Mouse (Mus musculus) intestine, postnatal 0 days (tissue): ENCODE results near the gene Mrpl4. TPM values are rescaled to one million over a fixed set of nuclear protein-coding genes. Genes with fewer than 3 reads are reported as not detected.

Experiments
- ATAC-seq: fragments of 200-750 bp; cut with Nextera tagmentation; 2 replicates; pipeline ENCODE4 v1.8.0; 2017; ENCODE audit warnings: mild to moderate bottlenecking, moderate TSS enrichment, moderate library complexity
- H3K27ac ChIP-seq: fragments of 300-500 bp; sonication (generic); 2 replicates; pipeline ENCODE4 v1.5.1; 2014; ENCODE audit warnings: mild to moderate bottlenecking, low read depth, low read length, moderate library complexity
- H3K27me3 ChIP-seq: fragments of 300-500 bp; sonication (generic); replicated peaks from 2 replicates; pipeline ENCODE4 v1.6.1; 2014; ENCODE audit warnings: low read length, mixed read lengths; ENCODE audit not compliant: control insufficient read depth, insufficient read depth
- H3K36me3 ChIP-seq: fragments of 300-500 bp; sonication (generic); 2 replicates; pipeline ENCODE4 v1.6.1; 2014; ENCODE audit warnings: mild to moderate bottlenecking, moderate library complexity; ENCODE audit not compliant: control insufficient read depth, insufficient read depth
- H3K4me1 ChIP-seq: fragments of 300-500 bp; sonication (generic); replicated peaks from 2 replicates; pipeline ENCODE4 v1.6.1; 2014; ENCODE audit warnings: antibody characterized with exemption, low read length, mixed read lengths; ENCODE audit not compliant: control insufficient read depth, insufficient read depth
- H3K4me2 ChIP-seq: fragments of 300-500 bp; sonication (generic); replicated peaks from 2 replicates; pipeline ENCODE4 v1.6.1; 2014; ENCODE audit warnings: low read depth, mild to moderate bottlenecking, moderate library complexity
- H3K4me3 ChIP-seq: fragments of 300-500 bp; sonication (generic); 2 replicates; pipeline ENCODE4 v1.5.1; 2014; ENCODE audit warnings: low read depth, low read length
- H3K9ac ChIP-seq: fragments of 300-500 bp; sonication (generic); 2 replicates; pipeline ENCODE4 v1.6.1; 2014; ENCODE audit warnings: mild to moderate bottlenecking, low read depth, low read length
- H3K9me3 ChIP-seq: fragments of 300-500 bp; sonication (generic); 2 replicates; pipeline ENCODE4 v1.6.1; 2016; ENCODE audit warnings: mixed run types; ENCODE audit not compliant: control insufficient read depth
- CTCF ChIP-seq: sonication (generic); IDR thresholded peaks from 2 replicates; pipeline ENCODE4 v1.5.1; 2016; ENCODE audit warnings: low read depth, mild to moderate bottlenecking, control low read depth, antibody characterized with exemption, moderate library complexity
- WGBS: fragments of 180-500 bp; shearing (Covaris S2); extraction: QIAGEN DNeasy Blood & Tissue Kit; methylation state at CpG from one replicate; pipeline ENCODE4 v1.1.7; 2014; 5-methylcytosine and 5-hydroxymethylcytosine counted together
- polyA plus RNA-seq: library from polyadenylated mRNA; unstranded; fragments of >200 nt; fragmentation: Nextera tagmentation; extraction: Ambion mirVana; gene quantifications from 2 replicates; pipeline ENCODE4 v1.2.1, GENCODE M21; 2015

Gene Mrpl4
- polyA plus RNA-seq, 1 experiment from 2014 or later = 113 TPM

DNA sequence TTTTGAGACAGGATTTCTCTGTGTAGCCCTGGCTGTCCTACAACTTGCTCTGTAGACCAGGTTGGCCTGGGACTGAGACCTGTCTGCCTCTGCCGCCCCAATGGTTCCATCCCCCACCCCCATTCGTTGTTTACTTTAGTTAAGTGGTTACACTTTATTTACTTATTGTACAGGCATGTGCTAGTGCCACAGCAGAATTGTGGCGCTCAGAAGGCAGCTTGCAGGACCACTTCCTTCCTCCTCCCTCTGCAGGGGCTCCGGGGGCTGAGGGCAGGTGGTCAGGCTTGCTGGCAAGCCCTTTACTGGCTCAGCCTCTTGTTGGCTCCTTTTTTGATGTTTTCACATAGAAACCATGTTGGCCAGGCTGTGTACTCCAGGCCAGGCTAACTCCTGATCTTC, 14.6 kb downstream of the Mrpl4 start:
- no peak overlapping the region for H3K9ac ChIP-seq
- H3K27ac ChIP-seq = no peak overlapping the region
- no peaks in the 10 kb centered on the region for H3K9me3 ChIP-seq
- TF ChIP-seq CTCF = no peak
- no peaks in the 10 kb centered on the region for H3K36me3 ChIP-seq
- WGBS = 42% methylated on average over 4 of the region's 4 CpGs
- H3K27me3 ChIP-seq = no peaks in the 10 kb centered on the region
- peak overlapping the region; percentile 81 for H3K4me2 ChIP-seq
- no peak for ATAC-seq
- no peaks in the 10 kb centered on the region for H3K4me1 ChIP-seq
- peak overlapping the region; percentile 17; the same call in 1 of the 2 replicates for H3K4me3 ChIP-seq

DNA sequence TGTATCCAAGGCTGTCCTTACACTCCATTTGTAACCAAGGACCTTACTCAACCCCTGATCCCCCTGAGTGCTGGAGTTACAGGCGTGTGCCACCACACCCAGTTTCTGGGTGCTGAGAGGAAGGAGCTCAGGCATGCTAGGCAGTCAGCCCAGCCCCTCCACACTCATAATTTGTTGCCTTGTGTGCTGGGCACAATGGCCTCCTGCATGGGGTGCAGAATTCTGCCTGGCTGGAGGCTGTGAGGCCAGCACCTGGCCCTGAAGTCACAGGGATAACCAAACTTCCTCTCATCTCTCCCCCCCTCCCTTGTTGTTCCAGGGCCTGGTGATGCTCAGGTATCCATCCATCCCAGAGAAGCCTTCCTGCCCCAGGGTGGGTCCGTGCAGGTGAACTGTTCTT, 16.1 kb downstream of the Mrpl4 start:
- Histone ChIP-seq H3K27me3 (no peaks in the 10 kb centered on the region), H3K4me3 (no peak overlapping the region), H3K4me2 (no peak overlapping the region), H3K9ac (no peak overlapping the region), H3K9me3 (no peaks in the 10 kb centered on the region), H3K4me1 (no peaks in the 10 kb centered on the region), H3K27ac (no peak overlapping the region), H3K36me3 (no peaks in the 10 kb centered on the region)
- WGBS = 83% methylated on average over 2 of the region's 2 CpGs
- no peak for ATAC-seq
- no peak for TF ChIP-seq CTCF

DNA sequence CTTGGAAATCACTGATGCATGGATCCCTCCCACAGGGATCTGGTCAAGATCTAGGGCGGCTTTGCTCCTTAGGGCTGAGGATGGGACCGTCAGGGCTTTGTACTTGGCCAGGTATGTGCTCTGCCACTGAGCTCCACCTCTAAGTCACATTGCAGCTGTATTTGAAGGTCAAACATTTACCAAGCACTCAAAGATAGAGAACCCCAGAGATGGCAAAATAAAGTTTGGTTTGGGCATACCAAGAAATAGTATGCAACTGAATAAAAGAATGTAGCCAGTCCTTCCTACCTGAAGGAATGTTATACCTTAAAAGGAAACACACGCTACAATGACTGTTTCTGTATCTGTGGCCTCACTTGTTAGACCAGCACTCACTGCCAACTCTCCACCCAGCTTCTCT, 18.8 kb downstream of the Mrpl4 start:
- Histone ChIP-seq H3K27ac (no peak overlapping the region), H3K4me3 (no peak overlapping the region), H3K9me3 (no peaks in the 10 kb centered on the region), H3K9ac (no peak overlapping the region), H3K27me3 (no peaks in the 10 kb centered on the region), H3K4me1 (no peaks in the 10 kb centered on the region), H3K4me2 (no peak overlapping the region), H3K36me3 (no peaks in the 10 kb centered on the region)
- no peak for ATAC-seq
- no peak for TF ChIP-seq CTCF
- 83% methylated on average over 3 of the region's 3 CpGs for WGBS

DNA sequence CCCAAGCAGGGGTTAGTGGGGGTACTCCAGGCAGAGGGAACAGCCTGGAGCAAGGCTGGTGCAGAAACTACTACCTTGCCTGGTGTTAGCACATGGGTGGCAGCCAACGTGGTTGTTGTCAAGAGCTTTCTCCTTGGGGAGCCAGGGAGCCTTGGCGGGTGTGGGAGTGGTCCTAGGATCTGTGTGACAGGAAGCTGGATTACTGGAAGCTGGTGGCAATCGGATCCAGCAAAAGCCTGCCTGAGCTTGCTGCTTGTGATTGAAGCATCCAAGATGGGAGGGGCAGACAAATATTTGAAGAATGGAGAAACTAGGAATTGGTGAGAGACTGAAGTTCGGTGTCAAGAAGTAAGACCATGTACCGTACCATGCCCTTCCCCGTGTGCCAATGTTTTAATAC, 19.8 kb downstream of the Mrpl4 start:
- no peaks in the 10 kb centered on the region for H3K4me1 ChIP-seq
- no peaks in the 10 kb centered on the region for H3K9me3 ChIP-seq
- no peak overlapping the region for H3K27ac ChIP-seq
- H3K4me3 ChIP-seq = no peak overlapping the region
- H3K36me3 ChIP-seq = peaks cover under 1% of the 10 kb centered on the region; the same call in 1 of the 2 replicates
- ATAC-seq = no peak
- no peak overlapping the region for H3K9ac ChIP-seq
- no peaks in the 10 kb centered on the region for H3K27me3 ChIP-seq
- H3K4me2 ChIP-seq = no peak overlapping the region
- TF ChIP-seq CTCF = no peak
- WGBS = 61% methylated on average over 6 of the region's 6 CpGs

DNA sequence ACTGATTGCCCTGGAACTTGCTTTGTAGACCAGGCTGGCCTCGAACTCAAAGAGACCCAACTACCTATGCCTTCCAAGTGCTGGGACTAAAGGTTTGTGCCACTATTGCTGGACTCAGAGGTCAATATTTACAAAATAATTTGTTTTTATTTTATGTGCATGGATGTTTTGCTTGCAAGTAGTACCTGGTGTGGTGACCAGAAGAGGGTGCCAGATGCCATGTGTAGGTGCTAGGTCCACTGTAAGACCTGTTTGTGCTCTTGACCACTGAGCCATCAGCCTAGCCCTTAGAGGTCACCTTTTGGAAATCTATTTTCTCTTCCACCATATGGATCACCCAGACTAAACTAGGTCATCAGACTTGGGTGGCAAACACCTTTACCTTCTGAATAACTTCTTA, 20.2 kb downstream of the Mrpl4 start:
- WGBS = 76% methylated on average over 1 of the region's 1 CpGs
- no peaks in the 10 kb centered on the region for H3K9me3 ChIP-seq
- no peak overlapping the region for H3K27ac ChIP-seq
- ATAC-seq = no peak
- H3K27me3 ChIP-seq = no peaks in the 10 kb centered on the region
- no peak overlapping the region for H3K4me2 ChIP-seq
- peaks cover 3% of the 10 kb centered on the region; the same call in 1 of the 2 replicates for H3K36me3 ChIP-seq
- H3K4me3 ChIP-seq = no peak overlapping the region
- no peaks in the 10 kb centered on the region for H3K4me1 ChIP-seq
- H3K9ac ChIP-seq = no peak overlapping the region
- peak; percentile 38 for TF ChIP-seq CTCF

GRCm38 (mm10) chr9:21025258-21025810, 22.8 kb downstream of the Mrpl4 start:
- H3K36me3 ChIP-seq = peaks cover 8% of the 10 kb centered on the region; the same call in 1 of the 2 replicates
- H3K9ac ChIP-seq = no peak overlapping the region
- ATAC-seq = no peak
- TF ChIP-seq CTCF = no peak
- peaks cover 5% of the 10 kb centered on the region for H3K4me1 ChIP-seq
- H3K27ac ChIP-seq = no peak overlapping the region
- no peak overlapping the region for H3K4me2 ChIP-seq
- WGBS = 52% methylated on average over 19 of the region's 19 CpGs
- H3K27me3 ChIP-seq = no peaks in the 10 kb centered on the region
- H3K4me3 ChIP-seq = no peak overlapping the region
- no peaks in the 10 kb centered on the region for H3K9me3 ChIP-seq

DNA sequence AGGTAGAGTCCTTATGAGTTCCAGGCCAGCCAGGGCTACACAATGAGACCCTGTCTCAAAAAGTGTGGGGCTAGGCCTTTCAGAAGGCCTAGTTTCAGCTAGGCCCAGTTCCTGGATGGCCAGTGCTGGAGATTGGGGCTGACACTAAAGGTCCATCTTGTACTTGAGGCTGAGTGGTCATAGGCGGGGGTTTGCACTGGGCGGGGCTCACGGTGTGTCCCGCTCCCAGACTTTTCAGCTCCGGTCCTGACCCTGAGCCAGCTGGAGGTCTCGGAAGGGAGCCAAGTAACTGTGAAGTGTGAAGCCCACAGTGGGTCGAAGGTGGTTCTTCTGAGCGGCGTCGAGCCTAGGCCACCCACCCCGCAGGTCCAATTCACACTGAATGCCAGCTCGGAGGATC, 24.3 kb downstream of the Mrpl4 start:
- Histone ChIP-seq H3K4me3 (no peak overlapping the region), H3K9me3 (no peaks in the 10 kb centered on the region), H3K9ac (no peak overlapping the region), H3K4me2 (no peak overlapping the region), H3K27me3 (peaks cover 4% of the 10 kb centered on the region), H3K27ac (no peak overlapping the region), H3K36me3 (peaks cover 8% of the 10 kb centered on the region; the same call in 1 of the 2 replicates), H3K4me1 (peaks cover 13% of the 10 kb centered on the region)
- TF ChIP-seq CTCF = no peak
- WGBS = 83% methylated on average over 12 of the region's 12 CpGs
- ATAC-seq = no peak
